Mouse (Mus musculus) heart, embryonic 16.5 days (tissue): ENCODE measurements around the gene Smpx. TPM values are rescaled to one million over a fixed set of nuclear protein-coding genes. Genes with fewer than 3 reads are reported as not detected.

Experiments
- ATAC-seq: fragments of 200-750 bp; cut with Nextera tagmentation; replicated peaks from 2 replicates; pipeline ENCODE4 v1.8.0; 2017; ENCODE audit warnings: moderate number of reproducible peaks; ENCODE audit not compliant: insufficient read depth, low FRiP score; ENCODE audit errors: extremely low read depth
- H3K27ac ChIP-seq: fragments of 300-500 bp; sonication (generic); 2 replicates; pipeline ENCODE4 v1.5.1; 2014; ENCODE audit warnings: mild to moderate bottlenecking, low read length, control low read depth, moderate library complexity
- H3K27me3 ChIP-seq: fragments of 300-500 bp; sonication (generic); 2 replicates; pipeline ENCODE4 v1.6.1; 2014; ENCODE audit warnings: low read length, mixed read lengths; ENCODE audit not compliant: control insufficient read depth, insufficient read depth
- H3K36me3 ChIP-seq: fragments of 300-500 bp; sonication (generic); 2 replicates; pipeline ENCODE4 v1.6.1; 2014; ENCODE audit not compliant: control insufficient read depth, insufficient read depth
- H3K4me1 ChIP-seq: fragments of 300-500 bp; sonication (generic); 2 replicates; pipeline ENCODE4 v1.6.1; 2014; ENCODE audit warnings: low read length, mixed read lengths; ENCODE audit not compliant: control insufficient read depth, insufficient read depth
- H3K4me2 ChIP-seq: fragments of 300-500 bp; sonication (generic); 2 replicates; pipeline ENCODE4 v1.6.1; 2014; ENCODE audit warnings: low read depth, mild to moderate bottlenecking, control low read depth, low read length
- H3K4me3 ChIP-seq: fragments of 300-500 bp; sonication (generic); 2 replicates; pipeline ENCODE4 v1.5.1; 2014; ENCODE audit warnings: mild to moderate bottlenecking, control low read depth, low read length
- H3K9ac ChIP-seq: fragments of 300-500 bp; sonication (generic); 2 replicates; pipeline ENCODE4 v1.6.1; 2014; ENCODE audit warnings: low read length, control low read depth
- H3K9me3 ChIP-seq: fragments of 300-500 bp; sonication (generic); replicated peaks from 2 replicates; pipeline ENCODE4 v1.6.1; 2016; ENCODE audit warnings: low read length; ENCODE audit not compliant: control insufficient read depth
- WGBS: fragments of 180-500 bp; shearing (Covaris S2); extraction: QIAGEN DNeasy Blood & Tissue Kit; methylation state at CpG from one replicate; pipeline ENCODE4 v1.1.7; 2014; 5-methylcytosine and 5-hydroxymethylcytosine counted together
- polyA plus RNA-seq: library from polyadenylated mRNA; unstranded; fragments of >200 nt; fragmentation: Nextera tagmentation; extraction: Ambion mirVana; gene quantifications from 2 replicates; pipeline ENCODE4 v1.2.1, GENCODE M21; 2015

Smpx gene
- polyA plus RNA-seq: 745 and 790 TPM in 2 replicates

- WGBS: 32% methylated on average over 8 of the region's 8 CpGs
- Histone ChIP-seq H3K27ac (peak within 1 kb of the TSS; percentile 97), H3K36me3 (no peaks in the 10 kb centered on the region), H3K4me2 (peak within 1 kb of the TSS; percentile 42), H3K9me3 (no peaks in the 10 kb centered on the region), H3K9ac (peak within 1 kb of the TSS; percentile 73), H3K4me3 (peak within 1 kb of the TSS; percentile 54), H3K27me3 (no peaks in the 10 kb centered on the region), H3K4me1 (no peaks in the 10 kb centered on the region)
- peak; percentile 83 for ATAC-seq
Measured at GRCm38 (mm10) chrX:157698862-157699261, at the start of gene Smpx. Gene Smpx (plus strand): TSS chrX:157698910.

- H3K27ac ChIP-seq: no peak overlapping the region
- H3K4me3 ChIP-seq: no peak overlapping the region
- no peaks in the 10 kb centered on the region for H3K36me3 ChIP-seq
- no peak overlapping the region for H3K4me2 ChIP-seq
- no peaks in the 10 kb centered on the region for H3K9me3 ChIP-seq
- H3K4me1 ChIP-seq: no peaks in the 10 kb centered on the region
- no peaks in the 10 kb centered on the region for H3K27me3 ChIP-seq
- H3K9ac ChIP-seq: no peak overlapping the region
- ATAC-seq: no peak
Measured at GRCm38 (mm10) chrX:157655047-157655446, 43.7 kb upstream of the Smpx start.

GRCm38 (mm10) chrX:157657356-157657755 lies 41.4 kb upstream of the Smpx start:
- Histone ChIP-seq H3K27me3 (no peaks in the 10 kb centered on the region), H3K4me2 (no peak overlapping the region), H3K27ac (no peak overlapping the region), H3K4me1 (no peaks in the 10 kb centered on the region), H3K4me3 (no peak overlapping the region), H3K36me3 (no peaks in the 10 kb centered on the region), H3K9ac (no peak overlapping the region), H3K9me3 (no peaks in the 10 kb centered on the region)
- ATAC-seq: no peak

- Histone ChIP-seq H3K4me1 (no peaks in the 10 kb centered on the region), H3K27me3 (no peaks in the 10 kb centered on the region), H3K36me3 (no peaks in the 10 kb centered on the region), H3K9me3 (no peaks in the 10 kb centered on the region), H3K4me2 (no peak overlapping the region), H3K27ac (no peak overlapping the region), H3K9ac (no peak overlapping the region), H3K4me3 (no peak overlapping the region)
- no peak for ATAC-seq
- 65% methylated on average over 2 of the region's 2 CpGs for WGBS
Measured at GRCm38 (mm10) chrX:157671820-157672219, 26.9 kb upstream of the Smpx start.

GRCm38 (mm10) chrX:157674667-157675350 lies 23.9 kb upstream of the Smpx start:
- Histone ChIP-seq H3K4me3 (no peak overlapping the region), H3K36me3 (no peaks in the 10 kb centered on the region), H3K4me2 (no peak overlapping the region), H3K27ac (no peak overlapping the region), H3K9me3 (no peaks in the 10 kb centered on the region), H3K9ac (no peak overlapping the region), H3K4me1 (no peaks in the 10 kb centered on the region), H3K27me3 (no peaks in the 10 kb centered on the region)
- 65% methylated on average over 3 of the region's 3 CpGs for WGBS
- ATAC-seq: no peak

GRCm38 (mm10) chrX:157691186-157691585 lies 7.5 kb upstream of the Smpx start:
- Histone ChIP-seq H3K4me3 (no peak overlapping the region), H3K9me3 (no peaks in the 10 kb centered on the region), H3K9ac (no peak overlapping the region), H3K4me1 (no peaks in the 10 kb centered on the region), H3K27ac (no peak overlapping the region), H3K36me3 (no peaks in the 10 kb centered on the region), H3K4me2 (no peak overlapping the region), H3K27me3 (no peaks in the 10 kb centered on the region)
- 66% methylated on average over 4 of the region's 4 CpGs for WGBS
- no peak for ATAC-seq

GRCm38 (mm10) chrX:157697591-157698135 lies 1.0 kb upstream of the Smpx start:
- H3K27me3 ChIP-seq: no peaks in the 10 kb centered on the region
- no peak overlapping the region for H3K4me3 ChIP-seq
- no peaks in the 10 kb centered on the region for H3K4me1 ChIP-seq
- ATAC-seq: peak; percentile 71
- WGBS: 48% methylated on average over 5 of the region's 5 CpGs
- peak overlapping the region; percentile 42 for H3K4me2 ChIP-seq
- no peaks in the 10 kb centered on the region for H3K36me3 ChIP-seq
- H3K9ac ChIP-seq: no peak overlapping the region
- peak overlapping the region; percentile 97 for H3K27ac ChIP-seq
- no peaks in the 10 kb centered on the region for H3K9me3 ChIP-seq

GRCm38 (mm10) chrX:157707236-157707635 lies 8.5 kb downstream of the Smpx start:
- no peak overlapping the region for H3K27ac ChIP-seq
- no peak overlapping the region for H3K9ac ChIP-seq
- no peak overlapping the region for H3K4me3 ChIP-seq
- no peaks in the 10 kb centered on the region for H3K4me1 ChIP-seq
- H3K27me3 ChIP-seq: no peaks in the 10 kb centered on the region
- ATAC-seq: peak; percentile 28; the same call in 1 of the 2 replicates
- 55% methylated on average over 2 of the region's 2 CpGs for WGBS
- no peaks in the 10 kb centered on the region for H3K9me3 ChIP-seq
- H3K36me3 ChIP-seq: no peaks in the 10 kb centered on the region
- H3K4me2 ChIP-seq: peak overlapping the region; percentile 21; the same call in 1 of the 2 replicates

- Histone ChIP-seq H3K36me3 (no peaks in the 10 kb centered on the region), H3K9me3 (no peaks in the 10 kb centered on the region), H3K27me3 (no peaks in the 10 kb centered on the region), H3K4me3 (no peak overlapping the region), H3K4me2 (no peak overlapping the region), H3K4me1 (no peaks in the 10 kb centered on the region), H3K9ac (no peak overlapping the region), H3K27ac (no peak overlapping the region)
- no peak for ATAC-seq
- 54% methylated on average over 4 of the region's 4 CpGs for WGBS
Measured at GRCm38 (mm10) chrX:157708616-157709280, 10.0 kb downstream of the Smpx start.
